Mouse (Mus musculus): ENCODE measurements around the gene Gjc1. TPM values are rescaled to one million over a fixed set of nuclear protein-coding genes. Genes with fewer than 3 reads are reported as not detected.

Gene Gjc1
- polyA plus RNA-seq, 1 experiment from 2014 or later, result 1.6 TPM

DNA sequence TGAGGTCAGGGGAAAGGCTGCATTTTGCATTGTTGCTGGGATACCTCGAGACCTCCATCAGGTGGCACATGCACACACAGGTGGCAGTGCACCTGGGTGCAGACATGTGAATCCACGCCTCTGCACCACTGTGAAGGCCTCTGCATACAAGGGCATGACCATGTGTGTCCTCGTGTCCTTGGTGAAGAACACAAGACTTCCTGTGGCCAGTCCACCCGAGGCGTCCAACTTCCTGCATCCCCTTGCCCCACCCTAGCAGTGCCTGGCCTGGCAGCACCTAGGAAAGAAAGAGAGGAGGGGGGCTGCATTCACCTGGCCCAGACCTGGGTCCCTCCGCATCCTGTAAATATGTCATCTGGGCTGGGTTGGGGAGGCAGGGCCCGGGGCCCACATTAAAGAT is 39.7 kb downstream of the Gjc1 start:
- 39% methylated on average over 7 of the region's 7 CpGs for WGBS (ENCODE audit: insufficient replicate concordance)
- H3K27me3 ChIP-seq, result peaks cover 39% of the 10 kb centered on the region
- H3K9ac ChIP-seq, result no peak overlapping the region
- no peaks in the 10 kb centered on the region for H3K36me3 ChIP-seq (replicated peaks)
- H3K4me3 ChIP-seq (replicated peaks), result no peak overlapping the region
- ATAC-seq (ENCODE audit: insufficient read depth), result no peak
- H3K4me1 ChIP-seq (replicated peaks), result peaks cover 2% of the 10 kb centered on the region; the same call in 1 of the 2 replicates
- no peak overlapping the region for H3K27ac ChIP-seq (replicated peaks)
- no peak overlapping the region for H3K4me2 ChIP-seq
- H3K9me3 ChIP-seq (replicated peaks), result no peaks in the 10 kb centered on the region

DNA sequence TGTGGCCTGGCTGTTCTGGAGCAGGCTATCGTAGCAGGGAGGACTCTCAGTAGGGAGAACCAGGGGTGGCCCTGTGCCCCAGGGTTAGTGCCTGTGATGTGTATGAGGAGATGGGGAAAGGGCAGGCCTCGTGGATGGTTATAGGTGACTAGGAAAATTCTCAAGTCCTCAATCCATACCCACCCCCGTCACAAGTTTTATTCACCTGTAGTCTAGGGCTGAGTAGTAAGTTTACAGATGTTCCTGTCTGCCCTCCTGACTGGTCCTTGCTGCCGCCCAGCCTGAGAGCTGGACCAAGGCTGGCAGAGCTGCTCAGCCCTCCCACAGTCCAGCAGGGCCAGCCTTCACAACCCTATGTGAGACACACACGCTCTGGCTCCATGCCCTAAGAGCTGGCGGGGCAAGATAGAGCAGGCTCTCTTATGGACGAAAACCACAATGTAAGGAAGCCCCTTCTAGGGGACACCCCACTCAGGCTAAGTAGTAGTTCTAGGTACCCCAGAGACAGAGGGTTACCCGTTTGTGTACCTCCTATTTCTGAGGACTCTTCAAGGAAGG is 40.3 kb downstream of the Gjc1 start:
- 54% methylated on average over 8 of the region's 8 CpGs for WGBS (ENCODE audit: insufficient replicate concordance)
- H3K36me3 ChIP-seq (replicated peaks), result no peaks in the 10 kb centered on the region

DNA sequence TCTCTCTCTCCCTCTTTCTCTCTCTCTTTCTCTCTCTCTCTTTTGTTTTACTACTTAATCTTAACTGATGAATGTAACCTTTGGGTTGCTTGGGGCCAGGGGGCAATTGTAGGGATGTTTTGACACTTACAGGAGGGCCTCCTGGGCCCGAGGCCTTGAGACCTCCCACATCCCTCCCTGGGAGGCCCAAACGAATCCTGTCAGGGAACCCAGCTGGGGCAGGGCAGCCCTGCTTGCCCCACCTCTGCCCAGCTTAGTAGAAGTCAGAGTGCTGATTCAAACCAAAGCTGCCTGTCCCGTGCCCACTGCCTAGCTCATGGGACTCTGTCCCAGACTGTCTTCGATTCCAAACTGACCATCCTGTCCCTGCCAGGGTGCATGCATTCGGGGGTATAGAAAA is 40.9 kb downstream of the Gjc1 start:
- Histone ChIP-seq H3K4me3 (replicated peaks) (no peak overlapping the region), H3K9me3 (replicated peaks) (no peaks in the 10 kb centered on the region), H3K9ac (no peak overlapping the region), H3K4me1 (replicated peaks) (peaks cover 12% of the 10 kb centered on the region), H3K27me3 (peaks cover 50% of the 10 kb centered on the region), H3K36me3 (replicated peaks) (no peaks in the 10 kb centered on the region), H3K27ac (replicated peaks) (no peak overlapping the region), H3K4me2 (no peak overlapping the region)
- WGBS (ENCODE audit: insufficient replicate concordance), result 41% methylated on average over 5 of the region's 5 CpGs
- ATAC-seq (ENCODE audit: insufficient read depth), result no peak

More for the DNA sequence above, 40.3 kb downstream of the Gjc1 start:
- H3K27ac ChIP-seq (replicated peaks), result no peak overlapping the region
- no peak for ATAC-seq (ENCODE audit: insufficient read depth)
- no peak overlapping the region for H3K4me3 ChIP-seq (replicated peaks)
- H3K9ac ChIP-seq, result no peak overlapping the region
- no peaks in the 10 kb centered on the region for H3K9me3 ChIP-seq (replicated peaks)
- peaks cover 9% of the 10 kb centered on the region for H3K4me1 ChIP-seq (replicated peaks)
- H3K4me2 ChIP-seq, result no peak overlapping the region
- peaks cover 44% of the 10 kb centered on the region for H3K27me3 ChIP-seq

DNA sequence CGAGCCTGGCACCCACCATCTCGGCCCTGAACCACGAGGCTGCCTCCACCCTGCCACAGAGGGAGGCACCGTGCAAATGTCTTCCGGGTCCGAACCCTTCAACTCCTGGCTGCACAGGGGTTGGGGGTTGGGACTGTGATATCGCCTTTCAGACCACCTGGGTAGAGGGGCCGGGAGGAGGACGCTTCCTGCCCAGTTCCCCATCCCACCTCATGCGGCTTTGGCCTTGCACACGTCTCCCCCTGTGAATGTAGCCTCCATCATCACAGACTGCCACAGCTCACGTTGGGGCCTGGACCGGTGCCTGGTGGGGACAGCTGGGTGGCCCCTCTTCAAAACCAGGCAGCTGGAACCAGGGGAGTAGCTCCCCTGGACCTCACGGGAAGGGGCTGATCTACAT is 41.3 kb downstream of the Gjc1 start:
- no peak overlapping the region for H3K9ac ChIP-seq
- no peak overlapping the region for H3K4me3 ChIP-seq (replicated peaks)
- H3K27me3 ChIP-seq, result peaks cover 54% of the 10 kb centered on the region
- no peak overlapping the region for H3K27ac ChIP-seq (replicated peaks)
- no peak overlapping the region for H3K4me2 ChIP-seq
- 61% methylated on average over 14 of the region's 14 CpGs for WGBS (ENCODE audit: insufficient replicate concordance)
- H3K9me3 ChIP-seq (replicated peaks), result no peaks in the 10 kb centered on the region
- ATAC-seq (ENCODE audit: insufficient read depth), result no peak
- H3K4me1 ChIP-seq (replicated peaks), result peaks cover 12% of the 10 kb centered on the region
- no peaks in the 10 kb centered on the region for H3K36me3 ChIP-seq (replicated peaks)

DNA sequence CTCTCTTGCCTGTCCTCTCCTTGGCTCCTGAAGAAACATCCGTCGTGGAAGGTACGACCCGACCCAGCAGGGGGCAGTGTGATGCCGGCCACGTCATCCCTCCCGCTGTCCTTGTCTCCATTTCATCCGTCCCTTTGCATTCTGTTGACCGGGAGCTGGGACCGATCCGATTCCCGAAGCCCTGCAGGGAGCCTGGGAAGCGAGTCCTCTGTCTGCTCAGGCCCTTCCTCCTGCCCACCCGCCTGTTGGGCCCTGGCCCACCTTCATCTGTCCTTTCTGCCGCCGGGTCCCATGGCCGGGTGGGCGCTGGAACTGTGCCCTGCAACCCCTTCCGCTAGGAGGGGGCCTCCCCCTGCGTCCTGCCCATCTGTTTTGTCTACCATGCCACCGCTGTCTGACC is 41.9 kb downstream of the Gjc1 start:
- Histone ChIP-seq H3K36me3 (replicated peaks) (no peaks in the 10 kb centered on the region), H3K4me2 (0 out of 2 replicates have a peak overlapping the region, but pooled peaks have one; percentile 14), H3K4me1 (replicated peaks) (peaks cover 12% of the 10 kb centered on the region), H3K4me3 (replicated peaks) (no peak overlapping the region), H3K27me3 (peaks cover 60% of the 10 kb centered on the region), H3K27ac (replicated peaks) (no peak overlapping the region), H3K9ac (no peak overlapping the region), H3K9me3 (replicated peaks) (no peaks in the 10 kb centered on the region)
- no peak for ATAC-seq (ENCODE audit: insufficient read depth)
- WGBS (ENCODE audit: insufficient replicate concordance), result 43% methylated on average over 21 of the region's 21 CpGs

DNA sequence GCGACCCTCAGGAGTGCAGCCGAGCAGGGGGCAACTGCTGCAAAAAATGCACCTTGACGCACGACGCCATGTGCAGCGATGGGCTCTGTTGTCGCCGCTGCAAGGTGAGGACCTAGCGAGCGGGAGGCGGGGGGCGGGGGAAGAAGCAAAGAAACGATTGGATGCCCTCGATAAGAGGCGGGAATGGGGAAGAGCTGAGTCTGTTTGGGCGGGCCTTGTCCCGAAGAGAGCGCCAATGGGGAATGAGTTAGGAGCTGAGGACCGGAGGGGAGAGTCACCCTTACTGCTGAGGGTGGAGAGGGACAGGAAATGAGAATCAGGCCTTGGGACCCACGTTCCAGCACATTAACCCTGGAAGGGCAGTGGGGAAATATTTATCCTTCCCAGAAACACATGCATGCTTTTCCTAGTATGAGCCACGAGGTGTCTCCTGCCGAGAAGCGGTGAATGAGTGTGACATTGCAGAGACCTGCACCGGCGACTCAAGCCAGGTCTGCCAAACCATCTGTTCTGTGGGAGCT is 44.8 kb downstream of the Gjc1 start:
- H3K4me3 ChIP-seq (replicated peaks), result peak overlapping the region; percentile 45
- peaks cover 12% of the 10 kb centered on the region for H3K4me1 ChIP-seq (replicated peaks)
- no peak overlapping the region for H3K27ac ChIP-seq (replicated peaks)
- H3K9me3 ChIP-seq (replicated peaks), result no peaks in the 10 kb centered on the region
- H3K27me3 ChIP-seq, result peaks cover 62% of the 10 kb centered on the region
- peak overlapping the region; percentile 72 for H3K4me2 ChIP-seq
- ATAC-seq (ENCODE audit: insufficient read depth), result peak; percentile 55
- H3K36me3 ChIP-seq (replicated peaks), result no peaks in the 10 kb centered on the region
- H3K9ac ChIP-seq, result no peak overlapping the region
- 4% methylated on average over 25 of the region's 25 CpGs for WGBS (ENCODE audit: insufficient replicate concordance)

DNA sequence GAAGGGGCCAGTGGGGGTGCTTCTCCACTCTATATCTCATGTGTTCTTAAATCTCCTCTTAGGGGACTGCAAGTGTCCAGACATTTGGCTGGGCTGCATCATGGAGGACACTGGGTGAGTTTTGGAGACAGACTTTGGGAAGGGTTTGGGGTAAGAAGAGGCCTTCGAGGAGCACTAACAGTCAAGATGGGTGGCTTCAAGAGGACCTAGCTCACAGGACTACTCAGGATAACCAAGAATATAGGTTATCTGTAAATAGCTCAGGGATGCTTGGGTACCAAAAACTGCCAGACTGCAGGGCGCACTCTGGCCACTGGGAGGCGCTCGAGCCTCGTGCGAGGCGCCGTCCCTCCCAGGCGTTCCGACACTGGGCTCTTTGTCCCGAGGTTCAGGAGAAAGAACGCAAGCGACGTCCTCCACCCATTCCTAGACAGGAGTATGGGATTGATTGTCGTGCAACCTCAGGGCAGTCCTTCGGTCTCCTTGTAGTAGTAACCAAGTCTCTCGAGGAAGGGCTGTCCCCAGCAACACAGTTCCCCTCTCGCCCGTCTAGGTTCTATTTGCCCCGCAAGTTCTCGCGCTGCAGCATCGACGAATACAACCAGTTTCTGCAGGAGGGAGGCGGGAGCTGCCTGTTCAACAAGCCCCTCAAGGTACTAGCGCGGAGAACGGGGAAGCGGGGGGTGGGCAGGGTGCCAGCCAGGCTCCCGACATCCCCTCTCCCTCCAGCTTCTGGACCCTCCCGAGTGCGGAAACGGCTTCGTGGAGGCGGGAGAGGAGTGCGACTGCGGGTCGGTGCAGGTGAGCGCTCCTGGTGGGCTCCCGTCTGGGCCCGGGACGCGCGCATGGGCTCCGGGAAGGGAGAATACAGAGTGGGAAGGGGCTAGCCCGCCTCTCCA is 45.5 kb downstream of the Gjc1 start:
- ATAC-seq (ENCODE audit: insufficient read depth), result no peak
- H3K36me3 ChIP-seq (replicated peaks), result no peaks in the 10 kb centered on the region
- H3K4me2 ChIP-seq, result peak overlapping the region; percentile 72
- under 1% methylated on average over 46 of the region's 46 CpGs for WGBS (ENCODE audit: insufficient replicate concordance)
- peaks cover 12% of the 10 kb centered on the region for H3K4me1 ChIP-seq (replicated peaks)
- peaks cover 62% of the 10 kb centered on the region for H3K27me3 ChIP-seq
- no peak overlapping the region for H3K9ac ChIP-seq
- no peak overlapping the region for H3K27ac ChIP-seq (replicated peaks)
- peak overlapping the region; percentile 45 for H3K4me3 ChIP-seq (replicated peaks)
- H3K9me3 ChIP-seq (replicated peaks), result no peaks in the 10 kb centered on the region

DNA sequence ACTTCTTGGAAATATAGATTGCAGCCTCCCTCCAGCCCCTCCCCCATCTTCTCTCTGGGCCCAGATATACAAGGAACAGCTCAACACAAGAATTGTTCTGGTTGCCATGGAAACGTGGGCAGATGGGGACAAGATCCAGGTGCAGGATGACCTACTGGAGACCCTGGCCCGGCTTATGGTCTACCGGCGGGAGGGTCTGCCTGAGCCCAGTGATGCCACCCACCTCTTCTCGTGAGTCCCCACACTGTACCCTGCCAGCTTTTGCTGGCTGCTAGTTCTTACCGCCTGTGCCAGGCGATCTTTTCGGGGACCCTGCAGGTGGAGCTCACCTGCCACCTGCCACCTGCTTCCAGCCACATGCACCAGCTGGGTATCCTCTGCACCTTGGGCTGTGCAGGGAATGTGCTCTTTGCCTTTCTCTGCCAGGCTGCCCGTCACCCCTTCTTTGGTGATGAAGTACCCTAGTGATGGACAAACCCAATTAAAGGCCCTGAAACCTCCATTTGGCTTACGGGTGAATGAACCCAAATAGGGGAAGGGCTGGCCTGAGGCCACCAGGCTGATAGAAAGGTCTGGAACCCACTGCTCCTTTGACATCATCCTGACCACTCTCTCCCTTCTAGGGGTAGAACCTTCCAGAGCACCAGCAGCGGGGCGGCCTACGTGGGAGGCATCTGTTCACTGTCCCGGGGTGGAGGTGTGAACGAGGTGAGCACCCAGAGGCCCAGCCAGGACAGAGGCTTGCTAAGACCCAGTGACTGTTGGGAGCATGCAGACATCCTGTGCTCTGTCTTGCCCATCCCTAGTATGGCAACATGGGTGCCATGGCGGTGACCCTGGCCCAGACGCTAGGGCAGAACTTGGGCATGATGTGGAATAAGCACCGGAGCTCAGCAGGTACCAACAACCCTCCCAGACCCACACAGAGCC is 46.5 kb downstream of the Gjc1 start:
- 66% methylated on average over 18 of the region's 18 CpGs for WGBS (ENCODE audit: insufficient replicate concordance)
- H3K27me3 ChIP-seq, result peaks cover 59% of the 10 kb centered on the region
- no peak for ATAC-seq (ENCODE audit: insufficient read depth)

DNA sequence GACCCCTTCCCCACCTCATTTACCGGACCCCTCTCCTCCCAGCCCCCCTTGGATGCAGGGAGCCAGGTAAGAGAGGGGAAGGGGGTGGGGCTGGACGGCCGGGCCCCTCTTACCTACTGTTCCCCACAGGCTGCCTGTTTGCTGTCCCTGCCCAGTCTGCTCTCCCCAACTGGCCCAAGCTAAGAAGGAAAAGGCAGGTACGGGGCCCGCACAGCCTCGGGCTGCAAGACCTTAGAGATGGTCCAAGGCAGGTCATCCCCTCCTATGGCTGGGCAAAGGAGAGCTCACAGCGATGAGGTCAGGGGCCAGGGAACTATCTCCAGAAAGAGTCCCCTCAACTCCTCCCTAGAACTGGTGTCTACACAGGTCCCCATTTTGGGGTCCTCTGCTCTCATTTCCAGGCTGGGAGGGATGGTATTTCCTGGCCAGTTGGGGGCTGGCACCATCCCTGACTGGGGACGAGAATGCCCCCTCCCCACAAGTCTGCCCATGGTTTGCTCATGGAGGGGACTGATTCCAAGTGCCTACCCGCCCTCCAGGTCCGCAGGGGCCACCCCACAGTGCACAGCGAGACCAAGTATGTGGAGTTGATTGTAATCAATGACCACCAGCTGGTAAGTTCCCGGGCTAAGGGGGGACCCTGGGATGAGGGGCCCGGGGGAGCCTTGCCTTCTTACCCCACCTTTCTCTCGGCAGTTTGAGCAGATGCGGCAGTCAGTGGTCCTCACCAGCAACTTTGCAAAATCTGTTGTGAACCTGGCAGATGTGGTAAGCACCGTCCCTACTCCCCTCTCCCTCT is 47.4 kb downstream of the Gjc1 start:
- no peak overlapping the region for H3K4me3 ChIP-seq (replicated peaks)
- H3K4me2 ChIP-seq, result no peak overlapping the region
- WGBS (ENCODE audit: insufficient replicate concordance), result 26% methylated on average over 16 of the region's 16 CpGs
- peaks cover 59% of the 10 kb centered on the region for H3K27me3 ChIP-seq
- H3K36me3 ChIP-seq (replicated peaks), result no peaks in the 10 kb centered on the region
- H3K9me3 ChIP-seq (replicated peaks), result no peaks in the 10 kb centered on the region
- H3K9ac ChIP-seq, result no peak overlapping the region
- no peak for ATAC-seq (ENCODE audit: insufficient read depth)
- H3K4me1 ChIP-seq (replicated peaks), result peaks cover 12% of the 10 kb centered on the region
- H3K27ac ChIP-seq (replicated peaks), result no peak overlapping the region

More for the DNA sequence above, 46.5 kb downstream of the Gjc1 start:
- Histone ChIP-seq H3K9me3 (replicated peaks) (no peaks in the 10 kb centered on the region), H3K27ac (replicated peaks) (no peak overlapping the region), H3K9ac (no peak overlapping the region), H3K4me1 (replicated peaks) (peaks cover 12% of the 10 kb centered on the region), H3K36me3 (replicated peaks) (no peaks in the 10 kb centered on the region), H3K4me3 (replicated peaks) (no peak overlapping the region), H3K4me2 (no peak overlapping the region)

DNA sequence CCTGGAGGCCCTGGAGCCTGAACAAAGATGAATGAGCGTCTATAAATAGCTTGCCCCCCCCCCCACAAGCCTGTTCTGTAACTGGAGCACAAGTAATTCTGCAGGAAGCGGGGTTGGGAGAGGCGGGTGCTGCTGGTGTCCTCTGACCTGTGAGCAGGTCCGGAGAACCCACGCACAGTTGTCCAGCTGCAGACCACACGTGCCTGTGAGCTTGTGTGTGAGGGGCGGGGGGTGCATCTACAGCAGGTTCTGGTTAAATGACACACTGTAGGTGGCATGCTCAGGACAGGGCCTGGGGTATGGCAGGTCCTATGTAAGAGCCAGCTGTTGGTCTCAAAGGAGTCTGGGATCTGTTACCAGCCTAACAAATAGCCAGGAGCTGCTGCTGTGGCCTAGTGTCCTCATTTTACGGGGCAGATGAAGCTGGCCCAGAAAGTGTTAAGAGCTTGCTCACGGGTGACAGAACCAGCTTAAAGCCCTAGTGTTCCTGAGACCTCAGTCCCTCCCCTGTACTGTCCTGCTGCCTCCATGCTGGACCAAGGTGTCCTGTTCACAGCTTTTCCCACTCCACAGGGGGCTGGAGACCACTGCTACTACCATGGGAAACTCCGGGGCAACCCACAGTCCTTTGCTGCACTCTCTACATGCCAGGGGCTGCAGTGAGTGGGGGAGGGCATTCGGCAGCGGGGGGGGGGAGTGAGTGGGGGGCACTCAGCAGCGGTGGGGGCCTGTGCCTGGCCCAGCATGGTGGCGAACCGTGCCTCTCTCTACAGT is 48.7 kb downstream of the Gjc1 start:
- H3K27me3 ChIP-seq, result peaks cover 48% of the 10 kb centered on the region
- no peaks in the 10 kb centered on the region for H3K9me3 ChIP-seq (replicated peaks)
- WGBS (ENCODE audit: insufficient replicate concordance), result 40% methylated on average over 15 of the region's 15 CpGs
- H3K9ac ChIP-seq, result no peak overlapping the region
- H3K4me3 ChIP-seq (replicated peaks), result no peak overlapping the region
- peaks cover 12% of the 10 kb centered on the region for H3K4me1 ChIP-seq (replicated peaks)
- ATAC-seq (ENCODE audit: insufficient read depth), result no peak
- H3K36me3 ChIP-seq (replicated peaks), result no peaks in the 10 kb centered on the region
- H3K4me2 ChIP-seq, result no peak overlapping the region
- H3K27ac ChIP-seq (replicated peaks), result no peak overlapping the region

All from liver, embryonic 15.5 days (tissue).